Mouse (Mus musculus): ENCODE data around the gene Pip5k1a. TPM values are rescaled to one million over a fixed set of nuclear protein-coding genes. Genes with fewer than 3 reads are reported as not detected.
"Not testable (repeated sequence)": the region's sequence is repeated elsewhere in the genome, so short reads cannot be mapped to it uniquely, and the experiment has no call there.

The Pip5k1a gene
- total RNA-seq, 4 experiments from 2014 or later = 58.5 to 66.8 (median 64.8) TPM

- DNase-seq (ENCODE audit: low spot score in 2 of 2) = no peak
Observed at GRCm38 (mm10) chr3:95112760-95113159, 6.0 kb upstream of the Pip5k1a start.

GRCm38 (mm10) chr3:95110911-95111726 lies 4.4 kb upstream of the Pip5k1a start, which contains the start of gene Vps72:
Vps72 (plus strand) TSS chr3:95111022.
- DNase-seq (ENCODE audit: low spot score in 2 of 2) = peak; percentile 82 to 88

GRCm38 (mm10) chr3:95107898-95108297 lies 1.2 kb upstream of the Pip5k1a start:
- no peak for DNase-seq (ENCODE audit: low spot score in 2 of 2)

GRCm38 (mm10) chr3:95107308-95107707 lies 578 bp upstream of the Pip5k1a start:
- DNase-seq (ENCODE audit: low spot score in 2 of 2) = not testable (repeated sequence)

GRCm38 (mm10) chr3:95105586-95106337 lies 968 bp downstream of the Pip5k1a start:
- DNase-seq (ENCODE audit: low spot score in 2 of 2) = no peak

- peak; percentile 51 to 52 for DNase-seq (ENCODE audit: low spot score in 2 of 2)
Observed at GRCm38 (mm10) chr3:95105121-95105520, 1.6 kb downstream of the Pip5k1a start.

- no peak for DNase-seq (ENCODE audit: low spot score in 2 of 2)
Observed at GRCm38 (mm10) chr3:95100854-95101253, 5.9 kb downstream of the Pip5k1a start.

GRCm38 (mm10) chr3:95088071-95088470 lies 18.7 kb downstream of the Pip5k1a start:
- DNase-seq (ENCODE audit: low spot score in 2 of 2) = no peak

- no peak for DNase-seq (ENCODE audit: low spot score in 2 of 2)
Observed at GRCm38 (mm10) chr3:95071606-95072005, 35.1 kb downstream of the Pip5k1a start.

GRCm38 (mm10) chr3:95066570-95066969 lies 40.2 kb downstream of the Pip5k1a start:
- DNase-seq (ENCODE audit: low spot score in 2 of 2) = no peak

GRCm38 (mm10) chr3:95066095-95066494 lies 40.6 kb downstream of the Pip5k1a start:
- no peak for DNase-seq (ENCODE audit: low spot score in 2 of 2)

- DNase-seq (ENCODE audit: low spot score in 2 of 2) = no peak
Observed at GRCm38 (mm10) chr3:95065553-95065952, 41.2 kb downstream of the Pip5k1a start.

- no peak for DNase-seq (ENCODE audit: low spot score in 2 of 2)
Observed at GRCm38 (mm10) chr3:95063741-95064140, 43.0 kb downstream of the Pip5k1a start.

- peak in 1 of 2 experiments; percentile 35 for DNase-seq (ENCODE audit: low spot score in 2 of 2)
Observed at GRCm38 (mm10) chr3:95058078-95058477, 48.7 kb downstream of the Pip5k1a start.

GRCm38 (mm10) chr3:95056275-95056674 lies 50.5 kb downstream of the Pip5k1a start:
- no peak for DNase-seq (ENCODE audit: low spot score in 2 of 2)

GRCm38 (mm10) chr3:95054481-95055260 lies 52.1 kb downstream of the Pip5k1a start:
- DNase-seq (ENCODE audit: low spot score in 2 of 2) = no peak

- no peak for DNase-seq (ENCODE audit: low spot score in 2 of 2)
Observed at GRCm38 (mm10) chr3:95053701-95054100, 53.0 kb downstream of the Pip5k1a start.

- DNase-seq (ENCODE audit: low spot score in 2 of 2) = no peak
Observed at GRCm38 (mm10) chr3:95052959-95053358, 53.8 kb downstream of the Pip5k1a start.

GRCm38 (mm10) chr3:95047914-95048313 lies 58.8 kb downstream of the Pip5k1a start:
- no peak for DNase-seq (ENCODE audit: low spot score in 2 of 2)

- no peak for DNase-seq (ENCODE audit: low spot score in 2 of 2)
Observed at GRCm38 (mm10) chr3:95046462-95047057, 60.2 kb downstream of the Pip5k1a start.

- no peak for DNase-seq (ENCODE audit: low spot score in 2 of 2)
Observed at GRCm38 (mm10) chr3:95043251-95043650, 63.5 kb downstream of the Pip5k1a start.
